ENCODE assay signal across 8 mouse cellular contexts in genomic region chr11:30953469-30954154, GRCm38 (mm10). TPM values are rescaled to one million over a fixed set of nuclear protein-coding genes. Genes with fewer than 3 reads are reported as not detected.
DNase-seq lines count a peak whose midpoint lies in the region; ATAC-seq and TF ChIP-seq lines count a peak whose summit lies in the region.

No protein-coding gene starts in this region.

- H3K4me3 ChIP-seq in heart, embryonic 12.5 days = peak overlapping the region; percentile 98
- peak overlapping the region; percentile 82 for H3K4me3 ChIP-seq in kidney, postnatal 0 days (replicated peaks; ENCODE audit: low read depth, low read length)
- peak overlapping the region; percentile 85 for H3K4me3 ChIP-seq in liver, embryonic 13.5 days (replicated peaks)
- peak overlapping the region; percentile 85 for H3K4me3 ChIP-seq in stomach, embryonic 15.5 days (replicated peaks)

- ATAC-seq in erythroblast, adult 5-6 weeks (replicated peaks; ENCODE audit: low FRiP score, poor library complexity, severe bottlenecking) = peak; percentile 67
- ATAC-seq in heart, embryonic 12.5 days (ENCODE audit: insufficient number of reproducible peaks, low FRiP score) = peak; percentile 89
- ATAC-seq in kidney, postnatal 0 days (replicated peaks; ENCODE audit: low FRiP score, low read depth) = peak; percentile 87
- ATAC-seq in liver, embryonic 13.5 days (ENCODE audit: low read depth) = peak; percentile 80
- ATAC-seq in stomach, embryonic 15.5 days (ENCODE audit: insufficient read depth, low FRiP score, low read depth) = peak; percentile 86

- H3K4me2 ChIP-seq in heart, embryonic 12.5 days = peak overlapping the region; percentile 84
- H3K4me2 ChIP-seq in kidney, postnatal 0 days (ENCODE audit: low read length) = peak overlapping the region; percentile 72
- H3K4me2 ChIP-seq in liver, embryonic 13.5 days = peak overlapping the region; percentile 73
- H3K4me2 ChIP-seq in stomach, embryonic 15.5 days = peak overlapping the region; percentile 58

- no peaks in the 10 kb centered on the region for H3K27me3 ChIP-seq in heart, embryonic 12.5 days (replicated peaks)
- H3K27me3 ChIP-seq in kidney, postnatal 0 days (ENCODE audit: insufficient read depth, low read length) = no peaks in the 10 kb centered on the region
- no peaks in the 10 kb centered on the region for H3K27me3 ChIP-seq in liver, embryonic 13.5 days
- no peaks in the 10 kb centered on the region for H3K27me3 ChIP-seq in stomach, embryonic 15.5 days (replicated peaks)

- H3K36me3 ChIP-seq in heart, embryonic 12.5 days = peaks cover 26% of the 10 kb centered on the region
- peaks cover 4% of the 10 kb centered on the region; the same call in 1 of the 2 replicates for H3K36me3 ChIP-seq in kidney, postnatal 0 days (ENCODE audit: insufficient read depth, low read length)
- peaks cover 29% of the 10 kb centered on the region for H3K36me3 ChIP-seq in liver, embryonic 13.5 days
- H3K36me3 ChIP-seq in stomach, embryonic 15.5 days = 0 out of 2 replicates have a peak, but pooled peaks cover 4% of the 10 kb centered on the region

- under 1% methylated on average over 32 of the region's 32 CpGs for WGBS in heart, embryonic 12.5 days
- under 1% methylated on average over 30 of the region's 32 CpGs for whole genome bisulfite sequencing in kidney, postnatal 0 days
- WGBS in liver, embryonic 13.5 days (ENCODE audit: insufficient replicate concordance) = 1% methylated on average over 24 of the region's 32 CpGs
- under 1% methylated on average over 25 of the region's 32 CpGs for WGBS in stomach, embryonic 15.5 days

- H3K9me3 ChIP-seq in heart, embryonic 12.5 days (replicated peaks) = 0 out of 2 replicates have a peak, but pooled peaks cover 4% of the 10 kb centered on the region
- peaks cover 3% of the 10 kb centered on the region; the same call in 1 of the 2 replicates for H3K9me3 ChIP-seq in kidney, postnatal 0 days (replicated peaks; ENCODE audit: low read length)
- H3K9me3 ChIP-seq in liver, embryonic 13.5 days (replicated peaks) = no peaks in the 10 kb centered on the region
- no peaks in the 10 kb centered on the region for H3K9me3 ChIP-seq in stomach, embryonic 15.5 days

- TF ChIP-seq POLR2A in brain, embryonic 14.5 days (IDR thresholded peaks at IDR 0.05; ENCODE audit: borderline replicate concordance, extremely low read depth, insufficient read depth, insufficient read length, poor library complexity, severe bottlenecking) = no peak

- DNase-seq in CD4-positive, CD25-positive, alpha-beta regulatory T cell, adult 2 months (ENCODE audit: low read depth, low spot score) = peak; percentile 29
- DNase-seq in brain, embryonic 14.5 days (ENCODE audit: low read depth) = peak; percentile 59
- peak; percentile 59 for DNase-seq in kidney, postnatal 0 days (ENCODE audit: low spot score)
- peak; percentile 40 for DNase-seq in liver, embryonic 13.5 days
- DNase-seq in neural tube, embryonic 10.5 days (ENCODE audit: extremely low spot score, low spot score) = peak; percentile 66

- peak overlapping the region; percentile 90 for H3K27ac ChIP-seq in heart, embryonic 12.5 days (ENCODE audit: poor library complexity, severe bottlenecking)
- H3K27ac ChIP-seq in kidney, postnatal 0 days = peak overlapping the region; percentile 87
- H3K27ac ChIP-seq in liver, embryonic 13.5 days = peak overlapping the region; percentile 92
- H3K27ac ChIP-seq in stomach, embryonic 15.5 days = peak overlapping the region; percentile 86

- TF ChIP-seq CTCF in brain, embryonic 14.5 days (IDR thresholded peaks at IDR 0.05; ENCODE audit: borderline replicate concordance, extremely low read depth, insufficient read depth, insufficient read length) = no peak
- no peak for TF ChIP-seq CTCF in kidney, postnatal 0 days (IDR thresholded peaks at IDR 0.05; ENCODE audit: low read depth)

- H3K9ac ChIP-seq in heart, embryonic 12.5 days = peak overlapping the region; percentile 97
- peak overlapping the region; percentile 80 for H3K9ac ChIP-seq in kidney, postnatal 0 days (ENCODE audit: low read depth, low read length)
- peak overlapping the region; percentile 92 for H3K9ac ChIP-seq in liver, embryonic 13.5 days
- H3K9ac ChIP-seq in stomach, embryonic 15.5 days = peak overlapping the region; percentile 83; the same call in 1 of the 2 replicates

- peaks cover 4% of the 10 kb centered on the region for H3K4me1 ChIP-seq in heart, embryonic 12.5 days (replicated peaks)
- H3K4me1 ChIP-seq in kidney, postnatal 0 days (replicated peaks; ENCODE audit: insufficient read depth, low read length) = no peaks in the 10 kb centered on the region
- H3K4me1 ChIP-seq in liver, embryonic 13.5 days (replicated peaks) = peaks cover 20% of the 10 kb centered on the region
- H3K4me1 ChIP-seq in stomach, embryonic 15.5 days = no peaks in the 10 kb centered on the region

RNA-seq across cellular contexts. Expression of gene Erlec1, which starts 0.5 kb away (rescaled TPM):
- polyA plus RNA-seq in brain, embryonic 14.5 days (2012; rRNA removed) = 21.5 and 22.8 TPM in 2 replicates
- total RNA-seq in erythroblast, adult 5-6 weeks (2015; ENCODE audit: low replicate concordance) = 69.6 and 80.3 TPM in 2 replicates
- 123 and 129 TPM in 2 replicates for total RNA-seq in erythroblast, adult 5-6 weeks (2017; ENCODE audit: low replicate concordance)
- 11.4 TPM in 2 replicates for polyA plus RNA-seq in heart, embryonic 12.5 days (2016; fragmentation: Nextera tagmentation; extraction: Ambion mirVana)
- polyA plus RNA-seq in kidney, postnatal 0 days (2015; fragmentation: Nextera tagmentation; extraction: Ambion mirVana) = 17.2 and 18.4 TPM in 2 replicates
- polyA plus RNA-seq in liver, embryonic 13.5 days (2015; fragmentation: Nextera tagmentation; extraction: Ambion mirVana) = 5.6 and 6.2 TPM in 2 replicates
- 11.5 and 12.4 TPM in 2 replicates for polyA plus RNA-seq in stomach, embryonic 15.5 days (2015; fragmentation: Nextera tagmentation; extraction: Ambion mirVana)

RNA-seq across cellular contexts. Expression of gene Chac2, which starts 32.5 kb away (rescaled TPM):
- 9.0 and 9.6 TPM in 2 replicates for polyA plus RNA-seq in brain, embryonic 14.5 days (2012; rRNA removed)
- 172 and 208 TPM in 2 replicates for total RNA-seq in erythroblast, adult 5-6 weeks (2015; ENCODE audit: low replicate concordance)
- total RNA-seq in erythroblast, adult 5-6 weeks (2017; ENCODE audit: low replicate concordance) = 380 and 474 TPM in 2 replicates
- 18.3 and 18.9 TPM in 2 replicates for polyA plus RNA-seq in heart, embryonic 12.5 days (2016; fragmentation: Nextera tagmentation; extraction: Ambion mirVana)
- polyA plus RNA-seq in kidney, postnatal 0 days (2015; fragmentation: Nextera tagmentation; extraction: Ambion mirVana) = 35.3 and 37.2 TPM in 2 replicates
- 72.1 and 90.4 TPM in 2 replicates for polyA plus RNA-seq in liver, embryonic 13.5 days (2015; fragmentation: Nextera tagmentation; extraction: Ambion mirVana)
- polyA plus RNA-seq in stomach, embryonic 15.5 days (2015; fragmentation: Nextera tagmentation; extraction: Ambion mirVana) = 31.0 and 36.7 TPM in 2 replicates

Comparison
In these comparisons a context has a peak if more than half of its experiments do, and no peak if none do; other contexts are left out.
1. Peak in every context shown above with its lines: DNase-seq, ATAC-seq, H3K4me3 ChIP-seq and H3K27ac ChIP-seq.